Mouse (Mus musculus): Measurements from ENCODE around the gene Cers6. TPM values are rescaled to one million over a fixed set of nuclear protein-coding genes. Genes with fewer than 3 reads are reported as not detected.

Gene Cers6
- polyA plus RNA-seq, 1 experiment, result 21.1 TPM

DNA sequence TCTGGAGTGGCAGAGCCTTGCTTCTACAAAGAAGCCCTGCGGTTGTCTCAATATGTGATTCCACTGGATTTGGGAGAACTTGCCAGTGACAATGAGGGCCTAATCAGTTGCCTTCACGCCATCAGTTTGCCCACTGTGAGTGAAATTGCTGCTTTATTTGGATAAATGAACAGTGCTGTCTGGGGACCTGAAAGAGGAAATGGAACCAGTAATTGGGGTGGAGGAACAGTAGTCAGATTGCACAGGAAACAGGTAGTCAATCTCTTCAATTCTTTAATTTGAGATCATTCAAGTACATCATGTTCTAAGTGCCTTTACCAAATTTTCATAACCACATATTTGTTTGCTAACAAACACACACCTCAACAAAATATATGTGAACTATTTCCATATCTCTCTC is 92.4 kb downstream of the Cers6 start:
- no peaks in the 10 kb centered on the region for H3K36me3 ChIP-seq (ENCODE audit: control insufficient read depth, insufficient read depth, low read length)

GRCm38 (mm10) chr2:68955496-68955895 is 94.3 kb downstream of the Cers6 start:
- no peaks in the 10 kb centered on the region for H3K27me3 ChIP-seq (ENCODE audit: control insufficient read depth, insufficient read depth, low read length)
- no peaks in the 10 kb centered on the region for H3K36me3 ChIP-seq (ENCODE audit: control insufficient read depth, insufficient read depth, low read length)
- DNase-seq, result no peak
- no peak overlapping the region for H3K4me3 ChIP-seq (ENCODE audit: control insufficient read depth, insufficient read depth, low read length)
- WGBS, result 100% methylated on average over 2 of the region's 2 CpGs
- no peak overlapping the region for H3K27ac ChIP-seq (ENCODE audit: control insufficient read depth, insufficient read depth, low read length)
- peaks cover 27% of the 10 kb centered on the region for H3K4me1 ChIP-seq (replicated peaks; ENCODE audit: control insufficient read depth, insufficient read depth, low read length)
- TF ChIP-seq CTCF (IDR thresholded peaks at IDR 0.05; ENCODE audit: borderline replicate concordance, control insufficient read depth, extremely low read depth, insufficient read depth, low read length, poor library complexity) (no peak), POLR2A (IDR thresholded peaks at IDR 0.05; ENCODE audit: control insufficient read depth, extremely low read depth, insufficient read depth, low read length, poor library complexity) (no peak)

More for the DNA sequence above, 92.4 kb downstream of the Cers6 start:
- Histone ChIP-seq H3K4me3 (ENCODE audit: control insufficient read depth, insufficient read depth, low read length) (no peak overlapping the region), H3K4me1 (replicated peaks; ENCODE audit: control insufficient read depth, insufficient read depth, low read length) (peaks cover 16% of the 10 kb centered on the region), H3K27me3 (ENCODE audit: control insufficient read depth, insufficient read depth, low read length) (no peaks in the 10 kb centered on the region), H3K27ac (ENCODE audit: control insufficient read depth, insufficient read depth, low read length) (no peak overlapping the region)
- 90% methylated on average over 2 of the region's 2 CpGs for WGBS
- no peak for TF ChIP-seq POLR2A (IDR thresholded peaks at IDR 0.05; ENCODE audit: control insufficient read depth, extremely low read depth, insufficient read depth, low read length, poor library complexity)
- no peak for TF ChIP-seq CTCF (IDR thresholded peaks at IDR 0.05; ENCODE audit: borderline replicate concordance, control insufficient read depth, extremely low read depth, insufficient read depth, low read length, poor library complexity)
- no peak for DNase-seq

GRCm38 (mm10) chr2:68956146-68956545 is 94.9 kb downstream of the Cers6 start:
- no peak overlapping the region for H3K4me3 ChIP-seq (ENCODE audit: control insufficient read depth, insufficient read depth, low read length)
- no peaks in the 10 kb centered on the region for H3K36me3 ChIP-seq (ENCODE audit: control insufficient read depth, insufficient read depth, low read length)
- H3K27me3 ChIP-seq (ENCODE audit: control insufficient read depth, insufficient read depth, low read length), result no peaks in the 10 kb centered on the region
- WGBS, result 95% methylated on average over 3 of the region's 3 CpGs
- DNase-seq, result no peak
- H3K27ac ChIP-seq (ENCODE audit: control insufficient read depth, insufficient read depth, low read length), result no peak overlapping the region
- H3K4me1 ChIP-seq (replicated peaks; ENCODE audit: control insufficient read depth, insufficient read depth, low read length), result peaks cover 30% of the 10 kb centered on the region
- no peak for TF ChIP-seq CTCF (IDR thresholded peaks at IDR 0.05; ENCODE audit: borderline replicate concordance, control insufficient read depth, extremely low read depth, insufficient read depth, low read length, poor library complexity)
- TF ChIP-seq POLR2A (IDR thresholded peaks at IDR 0.05; ENCODE audit: control insufficient read depth, extremely low read depth, insufficient read depth, low read length, poor library complexity), result no peak

GRCm38 (mm10) chr2:68957831-68958230 is 96.6 kb downstream of the Cers6 start:
- H3K36me3 ChIP-seq (ENCODE audit: control insufficient read depth, insufficient read depth, low read length), result no peaks in the 10 kb centered on the region
- WGBS, result 16% methylated on average over 7 of the region's 7 CpGs
- no peak overlapping the region for H3K4me3 ChIP-seq (ENCODE audit: control insufficient read depth, insufficient read depth, low read length)

DNA sequence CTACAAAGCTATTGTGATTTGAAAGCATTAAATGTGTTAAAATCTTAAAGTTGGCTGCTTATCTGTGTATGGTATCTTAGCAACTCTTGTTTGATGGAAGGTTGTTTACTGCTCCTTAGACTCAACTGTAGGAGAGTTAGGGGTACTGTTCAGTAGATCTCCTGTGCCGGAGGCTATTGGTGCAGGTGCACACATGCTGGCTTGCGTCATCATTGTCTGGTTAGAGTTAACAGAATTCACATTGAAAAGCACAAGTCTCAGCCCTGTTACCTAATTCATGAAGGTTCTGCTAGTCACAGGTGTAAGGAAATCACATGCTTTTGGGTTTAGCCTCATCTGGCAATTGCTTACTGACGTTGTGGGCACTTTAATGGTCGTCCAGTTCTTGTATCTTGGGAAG is 98.3 kb downstream of the Cers6 start:
- Histone ChIP-seq H3K4me1 (replicated peaks; ENCODE audit: control insufficient read depth, insufficient read depth, low read length) (peaks cover 33% of the 10 kb centered on the region), H3K4me3 (ENCODE audit: control insufficient read depth, insufficient read depth, low read length) (no peak overlapping the region), H3K27ac (ENCODE audit: control insufficient read depth, insufficient read depth, low read length) (peak overlapping the region; percentile 98), H3K36me3 (ENCODE audit: control insufficient read depth, insufficient read depth, low read length) (no peaks in the 10 kb centered on the region), H3K27me3 (ENCODE audit: control insufficient read depth, insufficient read depth, low read length) (no peaks in the 10 kb centered on the region)
- whole genome bisulfite sequencing, result 13% methylated on average over 4 of the region's 4 CpGs
- no peak for TF ChIP-seq CTCF (IDR thresholded peaks at IDR 0.05; ENCODE audit: borderline replicate concordance, control insufficient read depth, extremely low read depth, insufficient read depth, low read length, poor library complexity)
- TF ChIP-seq POLR2A (IDR thresholded peaks at IDR 0.05; ENCODE audit: control insufficient read depth, extremely low read depth, insufficient read depth, low read length, poor library complexity), result no peak
- peak; percentile 38 for DNase-seq

More at GRCm38 (mm10) chr2:68957831-68958230, 96.6 kb downstream of the Cers6 start:
- Histone ChIP-seq H3K27me3 (ENCODE audit: control insufficient read depth, insufficient read depth, low read length) (no peaks in the 10 kb centered on the region), H3K27ac (ENCODE audit: control insufficient read depth, insufficient read depth, low read length) (peak overlapping the region; percentile 62), H3K4me1 (replicated peaks; ENCODE audit: control insufficient read depth, insufficient read depth, low read length) (peaks cover 33% of the 10 kb centered on the region)
- TF ChIP-seq CTCF (IDR thresholded peaks at IDR 0.05; ENCODE audit: borderline replicate concordance, control insufficient read depth, extremely low read depth, insufficient read depth, low read length, poor library complexity) (no peak), POLR2A (IDR thresholded peaks at IDR 0.05; ENCODE audit: control insufficient read depth, extremely low read depth, insufficient read depth, low read length, poor library complexity) (no peak)
- DNase-seq, result peak; percentile 39

DNA sequence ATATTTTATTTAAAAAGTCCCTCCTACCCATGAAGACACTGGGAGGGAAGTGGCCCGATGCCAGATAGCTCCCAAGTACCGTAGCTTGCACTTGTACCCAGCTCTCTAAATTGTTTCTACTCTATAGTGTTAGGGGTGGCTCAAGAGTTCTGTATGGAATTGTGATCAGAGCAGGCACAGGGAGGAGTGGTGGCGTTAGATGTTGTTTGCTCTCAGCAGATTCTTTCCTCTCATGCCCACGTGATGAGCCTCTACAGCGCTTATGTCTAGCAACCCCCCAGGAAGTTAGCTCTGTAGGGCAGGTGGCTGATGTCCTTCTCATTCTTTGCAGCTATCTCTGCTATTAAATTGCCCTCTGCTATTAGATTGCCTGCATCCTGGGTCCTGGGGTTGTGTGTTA is 98.8 kb downstream of the Cers6 start:
- Histone ChIP-seq H3K4me3 (ENCODE audit: control insufficient read depth, insufficient read depth, low read length) (peak overlapping the region; percentile 6), H3K27me3 (ENCODE audit: control insufficient read depth, insufficient read depth, low read length) (no peaks in the 10 kb centered on the region), H3K4me1 (replicated peaks; ENCODE audit: control insufficient read depth, insufficient read depth, low read length) (peaks cover 33% of the 10 kb centered on the region), H3K27ac (ENCODE audit: control insufficient read depth, insufficient read depth, low read length) (peak overlapping the region; percentile 98), H3K36me3 (ENCODE audit: control insufficient read depth, insufficient read depth, low read length) (no peaks in the 10 kb centered on the region)
- TF ChIP-seq POLR2A (IDR thresholded peaks at IDR 0.05; ENCODE audit: control insufficient read depth, extremely low read depth, insufficient read depth, low read length, poor library complexity) (no peak), CTCF (IDR thresholded peaks at IDR 0.05; ENCODE audit: borderline replicate concordance, control insufficient read depth, extremely low read depth, insufficient read depth, low read length, poor library complexity) (no peak)
- DNase-seq, result peak; percentile 54
- WGBS, result 34% methylated on average over 5 of the region's 5 CpGs

- DNase-seq, result no peak
- Histone ChIP-seq H3K4me3 (ENCODE audit: control insufficient read depth, insufficient read depth, low read length) (peak overlapping the region; percentile 6), H3K27me3 (ENCODE audit: control insufficient read depth, insufficient read depth, low read length) (no peaks in the 10 kb centered on the region), H3K36me3 (ENCODE audit: control insufficient read depth, insufficient read depth, low read length) (no peaks in the 10 kb centered on the region), H3K4me1 (replicated peaks; ENCODE audit: control insufficient read depth, insufficient read depth, low read length) (peaks cover 33% of the 10 kb centered on the region), H3K27ac (ENCODE audit: control insufficient read depth, insufficient read depth, low read length) (peak overlapping the region; percentile 98)
- no peak for TF ChIP-seq POLR2A (IDR thresholded peaks at IDR 0.05; ENCODE audit: control insufficient read depth, extremely low read depth, insufficient read depth, low read length, poor library complexity)
- no peak for TF ChIP-seq CTCF (IDR thresholded peaks at IDR 0.05; ENCODE audit: borderline replicate concordance, control insufficient read depth, extremely low read depth, insufficient read depth, low read length, poor library complexity)
- WGBS, result 94% methylated on average over 10 of the region's 10 CpGs
Measured at GRCm38 (mm10) chr2:68960620-68961019, 99.4 kb downstream of the Cers6 start.
